8 mouse cellular contexts compared by ENCODE assay signal in the genomic region with DNA sequence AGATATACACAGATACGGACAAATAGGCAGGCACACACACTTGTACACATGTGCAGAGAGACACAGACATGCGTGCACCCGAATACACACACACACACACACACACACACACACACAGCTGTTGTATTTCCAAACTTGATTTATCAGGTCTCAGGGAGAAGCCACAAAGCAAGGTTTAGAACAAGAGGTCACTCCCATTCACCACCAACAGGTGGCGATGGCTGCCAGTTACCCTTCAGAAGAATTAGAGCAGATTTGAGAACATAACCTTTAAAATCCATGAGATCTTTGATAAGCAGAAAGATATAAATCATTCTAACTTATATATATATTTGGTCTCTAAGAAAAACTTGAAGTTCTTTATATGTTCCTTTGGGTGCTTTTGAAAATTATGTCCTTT.
A peak's percentile ranks its signal among the peaks of the same experiment; 100 is the strongest.
DNase-seq lines count a peak whose midpoint lies in the region; ATAC-seq and TF ChIP-seq lines count a peak whose summit lies in the region.

No protein-coding gene starts in this region.

- no peaks in the 10 kb centered on the region for H3K36me3 ChIP-seq in CH12.LX (replicated peaks in 1 of 2; ENCODE audit: control insufficient read depth in 1 of 2, insufficient read depth in 1 of 2, low read length in 1 of 2)

- no peak overlapping the region for H3K27ac ChIP-seq in CH12.LX (ENCODE audit: insufficient read depth, low read depth)
- H3K27ac ChIP-seq in cortical plate, adult 2 months (ENCODE audit: insufficient read depth, low read length) = no peak overlapping the region

- peak; percentile 44 for TF ChIP-seq RAD21 in CH12.LX (IDR thresholded peaks at IDR 0.05; ENCODE audit: low read depth, low read length)

- no peaks in the 10 kb centered on the region for H3K9me3 ChIP-seq in CH12.LX (replicated peaks; ENCODE audit: low read length)

- H3K27me3 ChIP-seq in CH12.LX (replicated peaks) = no peaks in the 10 kb centered on the region

- H3K4me1 ChIP-seq in CH12.LX (ENCODE audit: control insufficient read depth in 1 of 2, insufficient read depth in 2 of 2) = no peaks in the 10 kb centered on the region
- no peaks in the 10 kb centered on the region for H3K4me1 ChIP-seq in cortical plate, adult 2 months (ENCODE audit: control insufficient read depth, insufficient read depth, low read length)

- peak; percentile 79 for DNase-seq in embryo, embryonic 10 days (ENCODE audit: low spot score)
- DNase-seq in embryo, embryonic 9.5 days (ENCODE audit: extremely low spot score) = no peak
- DNase-seq in left cerebral cortex, adult 11 months (ENCODE audit: low spot score) = peak; percentile 5
- no peak for DNase-seq in left cerebral cortex, adult 8-10 months (ENCODE audit: low spot score in 2 of 2)
- DNase-seq in CH12.LX (ENCODE audit: extremely low read depth) = peak; percentile 55
- peak; percentile 49 for DNase-seq in left cerebral cortex, postnatal 4 days

- dilution Hi-C loops in CH12.LX (cut with MboI; ENCODE audit: extremely low pct_ligation_motif_present, extremely low pct_unique_long_range_greater_than_20kb, low sequenced_read_pairs) = no loop called here

- ATAC-seq in activated CD4-positive, CD25-positive, alpha-beta regulatory T cell, adult 4 months = no peak

- no peaks in the 10 kb centered on the region for H3K79me2 ChIP-seq in CH12.LX (replicated peaks; ENCODE audit: control insufficient read depth, extremely low read depth, insufficient read depth, poor library complexity, severe bottlenecking)

- TF ChIP-seq CTCF in CH12.LX (conservative IDR thresholded peaks at IDR 0.05 in 1 of 2, IDR thresholded peaks at IDR 0.05 in 1 of 2; ENCODE audit: low read depth in 2 of 2, low read length in 2 of 2) = peak; percentile 43 to 59
- TF ChIP-seq CTCF in cortical plate, adult 2 months (IDR thresholded peaks at IDR 0.05; ENCODE audit: extremely low read depth, insufficient read depth, low read length) = peak; percentile 57

- no peak for TF ChIP-seq EP300 in CH12.LX (IDR thresholded peaks at IDR 0.05; ENCODE audit: low read length)

- no peak overlapping the region for H3K4me2 ChIP-seq in CH12.LX (ENCODE audit: insufficient read depth, low read depth, poor library complexity, severe bottlenecking)

- H3K9ac ChIP-seq in CH12.LX (ENCODE audit: insufficient read depth, low read depth) = no peak overlapping the region

- H3K4me3 ChIP-seq in CH12.LX (replicated peaks in 1 of 3; ENCODE audit: low read depth in 2 of 3, low read length in 2 of 3, poor library complexity in 1 of 3) = no peak overlapping the region
- no peak overlapping the region for H3K4me3 ChIP-seq in cortical plate, adult 2 months (ENCODE audit: insufficient read depth, low read length)

- intact Hi-C loops in left cerebral cortex, postnatal 4 days (cut with DNase I) = loop anchor here (10.0 kb wide), 1 partner anchor 800 kb away; no protein-coding TSS in a partner anchor

- in situ Hi-C loops in CH12.LX (cut with MboI; ENCODE audit: low pct_ligation_motif_present, low pct_unique_long_range_greater_than_20kb, low sequenced_read_pairs) = no loop called here

- no peak for TF ChIP-seq POLR2A in CH12.LX (IDR thresholded peaks at IDR 0.05; ENCODE audit: low read depth, low read length)
- TF ChIP-seq POLR2A in cortical plate, adult 2 months (IDR thresholded peaks at IDR 0.05; ENCODE audit: extremely low read depth, insufficient read depth, low read length) = no peak

TF ChIP-seq in CH12.LX, 34 proteins besides CTCF, POLR2A, EP300 and RAD21:
- TF ChIP-seq JUND (conservative IDR thresholded peaks at IDR 0.05; ENCODE audit: low read depth, low read length) = no peak
- TF ChIP-seq SMC3 (IDR thresholded peaks at IDR 0.05; ENCODE audit: low read depth, low read length) = peak; percentile 49

Comparison
In these comparisons a context has a peak if more than half of its experiments do, and no peak if none do; other contexts are left out.
1. DNase-seq: peak in embryo, embryonic 10 days (single experiment), left cerebral cortex, adult 11 months (single experiment), CH12.LX (single experiment) and left cerebral cortex, postnatal 4 days (single experiment); none in embryo, embryonic 9.5 days (single experiment) and left cerebral cortex, adult 8-10 months (0 of 2).